In the genomic region with DNA sequence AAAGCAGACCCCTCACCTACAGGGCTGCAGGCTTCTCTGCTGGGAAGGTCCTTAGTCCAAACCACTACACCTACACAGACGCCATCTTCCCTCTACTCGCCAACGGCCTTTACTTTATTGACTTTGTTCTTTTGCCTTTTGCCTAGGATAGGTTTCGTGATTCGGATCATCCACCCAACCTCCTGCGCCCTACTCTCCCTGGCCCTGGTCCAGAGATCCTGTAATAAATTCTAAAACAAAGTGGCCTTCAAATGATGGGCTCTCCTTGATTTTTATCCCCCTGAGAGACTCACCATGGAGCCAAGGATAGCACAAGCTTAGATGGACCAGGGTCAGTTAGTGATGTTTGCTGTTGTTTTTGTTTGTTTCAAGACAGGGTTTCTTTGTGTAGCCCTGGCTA, we compare ENCODE assay signal across 16 mouse cellular contexts.
DNase-seq lines count a peak whose midpoint lies in the region; ATAC-seq and TF ChIP-seq lines count a peak whose summit lies in the region.
"Had no signal": no experiment of that assay in that cellular context is flagged by ENCODE, and none has a peak within 500 bp of the region (broad histone marks: within the 10 kb centered on the region; RNA-seq: fewer than 3 reads in every experiment).

No protein-coding gene starts in this region.

- no peak overlapping the region for H3K4me2 ChIP-seq in hindbrain, embryonic 15.5 days
- H3K4me2 ChIP-seq: intestine, embryonic 15.5 days; liver, embryonic 15.5 days had no signal

- DNase-seq in adrenal gland, adult 2 months: peak; percentile 66
- no peak for DNase-seq in adrenal gland, adult 18-20 months (ENCODE audit: low spot score in 2 of 2)
- DNase-seq in layer of hippocampus, adult 2 months (ENCODE audit: low spot score in 2 of 2): no peak
- DNase-seq in layer of hippocampus, adult 18-20 months (ENCODE audit: low spot score in 2 of 2): no peak
- no peak for DNase-seq in forebrain, embryonic 10.5 days (ENCODE audit: extremely low spot score, low spot score)
- no peak for DNase-seq in lung, adult 2 months
- DNase-seq in spleen, postnatal 14 days (ENCODE audit: low spot score in 2 of 2): no peak
- DNase-seq: cerebellum, postnatal 14 days; gastrocnemius, postnatal 36 days; heart, postnatal 14 days; lung, postnatal 10 days had no signal

- 95% methylated on average over 6 of the region's 6 CpGs for WGBS in forebrain, embryonic 10.5 days
- WGBS in hindbrain, embryonic 15.5 days: 95% methylated on average over 6 of the region's 6 CpGs
- 96% methylated on average over 6 of the region's 6 CpGs for WGBS in lung, adult 2 months

- no peak for TF ChIP-seq CTCF in layer of hippocampus, adult 2 months (conservative IDR thresholded peaks at IDR 0.05)
- no peak for TF ChIP-seq CTCF in lung, adult 2 months (IDR thresholded peaks at IDR 0.05; ENCODE audit: insufficient read depth, low read length)

- peaks cover 42% of the 10 kb centered on the region for H3K27me3 ChIP-seq in forebrain, embryonic 10.5 days (ENCODE audit: poor library complexity, severe bottlenecking)
- H3K27me3 ChIP-seq in hindbrain, embryonic 15.5 days: no peaks in the 10 kb centered on the region
- H3K27me3 ChIP-seq: intestine, embryonic 15.5 days; liver, embryonic 15.5 days had no signal

- no peak for TF ChIP-seq POLR2A in lung, adult 2 months (IDR thresholded peaks at IDR 0.05; ENCODE audit: borderline replicate concordance, extremely low read depth, low read depth, low read length)

- H3K4me3 ChIP-seq in layer of hippocampus, adult 2 months: no peak overlapping the region
- no peak overlapping the region for H3K4me3 ChIP-seq in forebrain, embryonic 10.5 days
- no peak overlapping the region for H3K4me3 ChIP-seq in hindbrain, embryonic 15.5 days
- H3K4me3 ChIP-seq in lung, adult 2 months (replicated peaks; ENCODE audit: extremely low read depth, low read depth, low read length): no peak overlapping the region
- H3K4me3 ChIP-seq: heart, embryonic 10.5 days; intestine, embryonic 15.5 days; liver, embryonic 15.5 days; megakaryocyte, embryonic 14.5 days had no signal

- no peak for ATAC-seq in hindbrain, embryonic 15.5 days (ENCODE audit: low FRiP score, low read depth)
- ATAC-seq: intestine, embryonic 15.5 days had no signal

- H3K9me3 ChIP-seq in forebrain, embryonic 10.5 days: no peaks in the 10 kb centered on the region
- H3K9me3 ChIP-seq in hindbrain, embryonic 15.5 days: no peaks in the 10 kb centered on the region
- H3K9me3 ChIP-seq: heart, embryonic 10.5 days; intestine, embryonic 15.5 days; liver, embryonic 15.5 days; megakaryocyte, embryonic 14.5 days had no signal

- H3K9ac ChIP-seq in hindbrain, embryonic 15.5 days: no peak overlapping the region
- H3K9ac ChIP-seq: intestine, embryonic 15.5 days; liver, embryonic 15.5 days had no signal

- H3K36me3 ChIP-seq in forebrain, embryonic 10.5 days (replicated peaks): no peaks in the 10 kb centered on the region
- no peaks in the 10 kb centered on the region for H3K36me3 ChIP-seq in hindbrain, embryonic 15.5 days
- H3K36me3 ChIP-seq: heart, embryonic 10.5 days; intestine, embryonic 15.5 days; liver, embryonic 15.5 days had no signal

- peak overlapping the region; percentile 84 for H3K27ac ChIP-seq in layer of hippocampus, adult 2 months
- peak overlapping the region; percentile 71; the same call in 1 of the 2 replicates for H3K27ac ChIP-seq in forebrain, embryonic 10.5 days
- peak overlapping the region; percentile 72 for H3K27ac ChIP-seq in hindbrain, embryonic 15.5 days (replicated peaks)
- H3K27ac ChIP-seq: intestine, embryonic 15.5 days; liver, embryonic 15.5 days had no signal

- peaks cover 69% of the 10 kb centered on the region for H3K4me1 ChIP-seq in forebrain, embryonic 10.5 days
- H3K4me1 ChIP-seq in hindbrain, embryonic 15.5 days (replicated peaks): peaks cover 40% of the 10 kb centered on the region
- H3K4me1 ChIP-seq in lung, adult 2 months (ENCODE audit: control insufficient read depth, insufficient read depth, low read length): no peaks in the 10 kb centered on the region; the same call in 1 of the 2 replicates
- H3K4me1 ChIP-seq: liver, embryonic 15.5 days had no signal
